Mouse (Mus musculus) neural tube, embryonic 11.5 days (tissue): ENCODE measurements around the gene Galm. TPM values are rescaled to one million over a fixed set of nuclear protein-coding genes. Genes with fewer than 3 reads are reported as not detected.

Experiments used
- ATAC-seq: fragments of 200-750 bp; cut with Nextera tagmentation; 2 replicates; pipeline ENCODE4 v1.8.0; 2017; ENCODE audit warnings: moderate number of reproducible peaks, mild to moderate bottlenecking, moderate TSS enrichment, moderate library complexity; ENCODE audit not compliant: insufficient read depth, low FRiP score, low TSS enrichment
- DNase-seq: peaks from one replicate; pipeline ENCODE4 v3.0.0-alpha.2; 2015; ENCODE audit warnings: low spot score
- H3K27ac ChIP-seq: fragments of 300-500 bp; sonication (generic); 2 replicates; pipeline ENCODE4 v1.5.1; 2014; ENCODE audit warnings: low read depth, mild to moderate bottlenecking, low read length
- H3K27me3 ChIP-seq: fragments of 300-500 bp; sonication (generic); 2 replicates; pipeline ENCODE4 v1.6.1; 2014; ENCODE audit warnings: mild to moderate bottlenecking, low read length, mixed read lengths; ENCODE audit not compliant: control insufficient read depth, insufficient read depth
- H3K36me3 ChIP-seq: fragments of 300-500 bp; sonication (generic); 2 replicates; pipeline ENCODE4 v1.6.1; 2014; ENCODE audit warnings: mild to moderate bottlenecking, low read length, moderate library complexity, mixed read lengths; ENCODE audit not compliant: control insufficient read depth, insufficient read depth
- H3K4me1 ChIP-seq: fragments of 300-500 bp; sonication (generic); 2 replicates; pipeline ENCODE4 v1.6.1; 2014; ENCODE audit warnings: low read length, mixed read lengths; ENCODE audit not compliant: control insufficient read depth, insufficient read depth
- H3K4me2 ChIP-seq: fragments of 300-500 bp; sonication (generic); 2 replicates; pipeline ENCODE4 v1.6.1; 2014; ENCODE audit warnings: low read depth, mild to moderate bottlenecking, moderate library complexity
- H3K4me3 ChIP-seq: fragments of 300-500 bp; sonication (generic); 2 replicates; pipeline ENCODE4 v1.5.1; 2014; ENCODE audit warnings: low read depth, low read length
- H3K9ac ChIP-seq: fragments of 300-500 bp; sonication (generic); 2 replicates; pipeline ENCODE4 v1.6.1; 2014; ENCODE audit warnings: mild to moderate bottlenecking, low read length
- H3K9me3 ChIP-seq: fragments of 300-500 bp; sonication (generic); 2 replicates; pipeline ENCODE4 v1.6.1; 2016; ENCODE audit warnings: low read length; ENCODE audit not compliant: control insufficient read depth
- WGBS: fragments of 180-500 bp; shearing (Covaris S2); extraction: QIAGEN DNeasy Blood & Tissue Kit; methylation state at CpG from one replicate; pipeline ENCODE4 v1.1.7; 2014; 5-methylcytosine and 5-hydroxymethylcytosine counted together
- polyA plus RNA-seq: library from polyadenylated mRNA; unstranded; fragments of >200 nt; fragmentation: Nextera tagmentation; extraction: Ambion mirVana; gene quantifications from 2 replicates; pipeline ENCODE4 v1.2.1, GENCODE M21; 2014

Galm gene
- polyA plus RNA-seq, result 6.8 and 9.8 TPM in 2 replicates

- DNase-seq, result peak; percentile 42
- peak within 1 kb of the TSS; percentile 71 for H3K4me2 ChIP-seq
- H3K27ac ChIP-seq, result no peak within 1 kb of the TSS
- H3K27me3 ChIP-seq, result no peaks in the 10 kb centered on the region
- peak within 1 kb of the TSS; percentile 51 for H3K4me3 ChIP-seq
- no peaks in the 10 kb centered on the region for H3K4me1 ChIP-seq
- peak within 1 kb of the TSS; percentile 64 for H3K9ac ChIP-seq
- no peaks in the 10 kb centered on the region for H3K9me3 ChIP-seq
- 7% methylated on average over 30 of the region's 30 CpGs for WGBS
- peak; percentile 51 for ATAC-seq
- no peaks in the 10 kb centered on the region for H3K36me3 ChIP-seq
Observed at GRCm38 (mm10) chr17:80127331-80128251, at the start of gene Galm. Galm (plus strand) TSS chr17:80127471.

- WGBS, result 90% methylated on average over 4 of the region's 4 CpGs
Observed at GRCm38 (mm10) chr17:80078726-80079125, 48.5 kb upstream of the Galm start.

GRCm38 (mm10) chr17:80083223-80083622 lies 44.0 kb upstream of the Galm start:
- no peak for ATAC-seq
- 73% methylated on average over 6 of the region's 6 CpGs for WGBS
- H3K27me3 ChIP-seq, result no peaks in the 10 kb centered on the region

More at GRCm38 (mm10) chr17:80078726-80079125, 48.5 kb upstream of the Galm start:
- no peak overlapping the region for H3K4me2 ChIP-seq
- no peak overlapping the region for H3K4me3 ChIP-seq
- no peaks in the 10 kb centered on the region for H3K36me3 ChIP-seq
- ATAC-seq (no peak), DNase-seq (no peak)
- no peaks in the 10 kb centered on the region for H3K4me1 ChIP-seq
- H3K9ac ChIP-seq, result no peak overlapping the region
- no peaks in the 10 kb centered on the region for H3K27me3 ChIP-seq
- no peak overlapping the region for H3K27ac ChIP-seq
- no peaks in the 10 kb centered on the region for H3K9me3 ChIP-seq

GRCm38 (mm10) chr17:80084424-80084823 lies 42.8 kb upstream of the Galm start:
- DNase-seq, result no peak
- Histone ChIP-seq H3K4me1 (no peaks in the 10 kb centered on the region), H3K9me3 (no peaks in the 10 kb centered on the region), H3K4me3 (no peak overlapping the region), H3K9ac (no peak overlapping the region), H3K36me3 (no peaks in the 10 kb centered on the region), H3K27ac (no peak overlapping the region), H3K4me2 (no peak overlapping the region), H3K27me3 (no peaks in the 10 kb centered on the region)
- WGBS, result 86% methylated on average over 9 of the region's 9 CpGs
- ATAC-seq, result no peak

More at GRCm38 (mm10) chr17:80083223-80083622, 44.0 kb upstream of the Galm start:
- Histone ChIP-seq H3K4me2 (no peak overlapping the region), H3K9ac (no peak overlapping the region), H3K27ac (no peak overlapping the region), H3K4me3 (no peak overlapping the region), H3K4me1 (no peaks in the 10 kb centered on the region), H3K36me3 (no peaks in the 10 kb centered on the region), H3K9me3 (no peaks in the 10 kb centered on the region)
- no peak for DNase-seq

DNA sequence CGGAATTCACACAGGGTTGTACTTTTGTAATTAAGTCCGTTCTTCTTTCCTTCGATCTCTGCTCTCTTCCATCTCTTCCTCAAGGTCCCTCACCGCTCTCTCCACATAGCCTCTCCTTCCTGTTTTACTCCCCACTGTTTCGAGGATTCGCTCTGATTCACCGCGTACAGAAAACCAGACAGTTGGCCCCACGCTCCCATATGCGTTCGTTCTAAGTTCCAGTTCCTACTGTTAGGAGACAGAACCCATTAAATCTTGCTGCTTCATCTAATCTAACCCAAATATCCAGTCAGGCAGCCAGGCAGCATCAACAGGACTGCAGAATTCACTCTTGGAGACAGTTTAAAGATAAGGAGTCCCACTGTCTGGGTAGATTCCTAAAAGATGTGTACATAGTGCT lies 40.7 kb upstream of the Galm start:
- H3K4me1 ChIP-seq, result no peaks in the 10 kb centered on the region

GRCm38 (mm10) chr17:80088168-80088567 lies 39.1 kb upstream of the Galm start:
- no peak for ATAC-seq
- 88% methylated on average over 3 of the region's 3 CpGs for WGBS
- Histone ChIP-seq H3K36me3 (no peaks in the 10 kb centered on the region), H3K4me3 (no peak overlapping the region), H3K9me3 (no peaks in the 10 kb centered on the region), H3K27me3 (no peaks in the 10 kb centered on the region), H3K4me2 (no peak overlapping the region), H3K27ac (no peak overlapping the region), H3K9ac (no peak overlapping the region), H3K4me1 (no peaks in the 10 kb centered on the region)
- no peak for DNase-seq

More for the DNA sequence above, 40.7 kb upstream of the Galm start:
- Histone ChIP-seq H3K4me3 (no peak overlapping the region), H3K9me3 (no peaks in the 10 kb centered on the region), H3K27ac (no peak overlapping the region), H3K36me3 (no peaks in the 10 kb centered on the region), H3K9ac (no peak overlapping the region), H3K27me3 (no peaks in the 10 kb centered on the region), H3K4me2 (no peak overlapping the region)
- ATAC-seq, result no peak
- DNase-seq, result no peak
- 93% methylated on average over 11 of the region's 11 CpGs for WGBS

GRCm38 (mm10) chr17:80090551-80090950 lies 36.7 kb upstream of the Galm start:
- Histone ChIP-seq H3K27ac (no peak overlapping the region), H3K9me3 (no peaks in the 10 kb centered on the region), H3K27me3 (no peaks in the 10 kb centered on the region), H3K4me1 (no peaks in the 10 kb centered on the region), H3K9ac (no peak overlapping the region), H3K36me3 (no peaks in the 10 kb centered on the region), H3K4me3 (no peak overlapping the region), H3K4me2 (no peak overlapping the region)
- 84% methylated on average over 4 of the region's 4 CpGs for WGBS
- DNase-seq, result no peak
- no peak for ATAC-seq

GRCm38 (mm10) chr17:80091879-80092549 lies 35.3 kb upstream of the Galm start:
- no peaks in the 10 kb centered on the region for H3K36me3 ChIP-seq
- peaks cover 12% of the 10 kb centered on the region for H3K4me1 ChIP-seq
- no peaks in the 10 kb centered on the region for H3K27me3 ChIP-seq
- no peaks in the 10 kb centered on the region for H3K9me3 ChIP-seq
- ATAC-seq (no peak), DNase-seq (no peak)
- no peak overlapping the region for H3K4me2 ChIP-seq
- no peak overlapping the region for H3K27ac ChIP-seq
- H3K9ac ChIP-seq, result no peak overlapping the region
- no peak overlapping the region for H3K4me3 ChIP-seq
- WGBS, result 54% methylated on average over 6 of the region's 6 CpGs
